Mouse (Mus musculus): ENCODE measurements at regions not wholly inside any gene's neighbourhood (a gene's known extent, or its start where the extent isn't known, plus 50 kb on each side); places are given as distances from the start of the nearest gene placed in this dataset.
A peak's percentile ranks its signal among the peaks of the same experiment; 100 is the strongest.

- H3K79me2 ChIP-seq (ENCODE audit: control insufficient read depth, insufficient read depth, low read length, poor library complexity): no peaks in the 10 kb centered on the region
- H3K36me3 ChIP-seq (ENCODE audit: control insufficient read depth in 1 of 2, insufficient read depth in 2 of 2, low read length in 2 of 2): no peaks in the 10 kb centered on the region
- no peaks in the 10 kb centered on the region for H3K9me3 ChIP-seq (replicated peaks; ENCODE audit: insufficient read depth, low read length)
- DNase-seq (ENCODE audit: low read depth, low spot score): no peak
- H3K27me3 ChIP-seq (ENCODE audit: control insufficient read depth in 1 of 2, insufficient read depth in 2 of 2, low read length in 2 of 2): no peaks in the 10 kb centered on the region
- TF ChIP-seq RCOR1 (IDR thresholded peaks at IDR 0.05; ENCODE audit: low read depth, low read length) (no peak), SIN3A (IDR thresholded peaks at IDR 0.05; ENCODE audit: low read length) (no peak), ZKSCAN1 (IDR thresholded peaks at IDR 0.05; ENCODE audit: low read depth, low read length) (no peak), MYC (IDR thresholded peaks at IDR 0.05; ENCODE audit: low read depth, low read length) (no peak), MAZ (IDR thresholded peaks at IDR 0.05; ENCODE audit: low read depth, low read length) (no peak), NRF1 (IDR thresholded peaks at IDR 0.05; ENCODE audit: insufficient read depth, low read depth, low read length, poor library complexity, severe bottlenecking) (no peak), TCF12 (IDR thresholded peaks at IDR 0.05; ENCODE audit: low read depth, low read length) (no peak), POLR2AphosphoS5 (IDR thresholded peaks at IDR 0.05; ENCODE audit: borderline replicate concordance, low read depth, low read length) (no peak), MXI1 (IDR thresholded peaks at IDR 0.05; ENCODE audit: low read depth, low read length) (no peak), JUND (IDR thresholded peaks at IDR 0.05; ENCODE audit: low read depth, low read length) (no peak)
- H3K4me3 ChIP-seq (ENCODE audit: control insufficient read depth in 1 of 2, insufficient read depth in 1 of 2, low read depth in 2 of 2, low read length in 2 of 2): no peak overlapping the region
- no peak overlapping the region for H3K9ac ChIP-seq (ENCODE audit: control insufficient read depth, low read depth, low read length, poor library complexity, severe bottlenecking)
- no peak overlapping the region for H3K27ac ChIP-seq (ENCODE audit: control insufficient read depth, low read depth, low read length)
- H3K4me1 ChIP-seq (ENCODE audit: control insufficient read depth in 1 of 2, insufficient read depth in 2 of 2, low read length in 2 of 2): no peaks in the 10 kb centered on the region
Measured at GRCm38 (mm10) chr4:153758323-153758722, 198.7 kb upstream of the A430005L14Rik start.

GRCm38 (mm10) chr4:153758781-153759180 lies 198.3 kb upstream of the A430005L14Rik start:
- no peaks in the 10 kb centered on the region for H3K27me3 ChIP-seq (ENCODE audit: control insufficient read depth in 1 of 2, insufficient read depth in 2 of 2, low read length in 2 of 2)
- no peak overlapping the region for H3K4me3 ChIP-seq (ENCODE audit: control insufficient read depth in 1 of 2, insufficient read depth in 1 of 2, low read depth in 2 of 2, low read length in 2 of 2)
- no peaks in the 10 kb centered on the region for H3K79me2 ChIP-seq (ENCODE audit: control insufficient read depth, insufficient read depth, low read length, poor library complexity)
- H3K27ac ChIP-seq (ENCODE audit: control insufficient read depth, low read depth, low read length): no peak overlapping the region
- H3K9ac ChIP-seq (ENCODE audit: control insufficient read depth, low read depth, low read length, poor library complexity, severe bottlenecking): no peak overlapping the region
- DNase-seq (ENCODE audit: low read depth, low spot score): no peak
- no peaks in the 10 kb centered on the region for H3K4me1 ChIP-seq (ENCODE audit: control insufficient read depth in 1 of 2, insufficient read depth in 2 of 2, low read length in 2 of 2)
- H3K9me3 ChIP-seq (replicated peaks; ENCODE audit: insufficient read depth, low read length): no peaks in the 10 kb centered on the region
- no peaks in the 10 kb centered on the region for H3K36me3 ChIP-seq (ENCODE audit: control insufficient read depth in 1 of 2, insufficient read depth in 2 of 2, low read length in 2 of 2)
- TF ChIP-seq RCOR1 (IDR thresholded peaks at IDR 0.05; ENCODE audit: low read depth, low read length): no peak

GRCm38 (mm10) chr4:153760934-153761333 lies 196.1 kb upstream of the A430005L14Rik start:
- Histone ChIP-seq H3K79me2 (ENCODE audit: control insufficient read depth, insufficient read depth, low read length, poor library complexity) (no peaks in the 10 kb centered on the region), H3K36me3 (ENCODE audit: control insufficient read depth in 1 of 2, insufficient read depth in 2 of 2, low read length in 2 of 2) (no peaks in the 10 kb centered on the region), H3K9me3 (replicated peaks; ENCODE audit: insufficient read depth, low read length) (no peaks in the 10 kb centered on the region), H3K9ac (ENCODE audit: control insufficient read depth, low read depth, low read length, poor library complexity, severe bottlenecking) (no peak overlapping the region), H3K4me1 (ENCODE audit: control insufficient read depth in 1 of 2, insufficient read depth in 2 of 2, low read length in 2 of 2) (no peaks in the 10 kb centered on the region), H3K27me3 (ENCODE audit: control insufficient read depth in 1 of 2, insufficient read depth in 2 of 2, low read length in 2 of 2) (no peaks in the 10 kb centered on the region), H3K27ac (ENCODE audit: control insufficient read depth, low read depth, low read length) (no peak overlapping the region), H3K4me3 (ENCODE audit: control insufficient read depth in 1 of 2, insufficient read depth in 1 of 2, low read depth in 2 of 2, low read length in 2 of 2) (no peak overlapping the region)
- TF ChIP-seq ZMIZ1 (IDR thresholded peaks at IDR 0.05; ENCODE audit: low read depth, low read length): no peak
- TF ChIP-seq E2F4 (IDR thresholded peaks at IDR 0.05; ENCODE audit: borderline replicate concordance, low read depth, low read length): no peak
- no peak for TF ChIP-seq ZNF384 (IDR thresholded peaks at IDR 0.05; ENCODE audit: low read depth, low read length)
- no peak for TF ChIP-seq GATA1 (IDR thresholded peaks at IDR 0.05; ENCODE audit: low read depth, low read length)
- TF ChIP-seq SMC3 (IDR thresholded peaks at IDR 0.05; ENCODE audit: low read depth, low read length): no peak
- no peak for TF ChIP-seq GABPA (IDR thresholded peaks at IDR 0.05; ENCODE audit: low read depth, low read length)
- no peak for TF ChIP-seq POLR2A (IDR thresholded peaks at IDR 0.05; ENCODE audit: control insufficient read depth in 1 of 2, insufficient read depth in 1 of 2, low read depth in 1 of 2, low read length in 2 of 2, poor library complexity in 1 of 2)
- TF ChIP-seq RCOR1 (IDR thresholded peaks at IDR 0.05; ENCODE audit: low read depth, low read length): no peak
- no peak for TF ChIP-seq MEF2A (IDR thresholded peaks at IDR 0.05; ENCODE audit: extremely low read depth, insufficient replicate concordance, low read depth, low read length, poor library complexity, severe bottlenecking)
- no peak for TF ChIP-seq CHD2 (IDR thresholded peaks at IDR 0.05; ENCODE audit: low read length)
- no peak for TF ChIP-seq UBTF (IDR thresholded peaks at IDR 0.05; ENCODE audit: borderline replicate concordance, insufficient read depth, low read depth, low read length)
- no peak for TF ChIP-seq HCFC1 (IDR thresholded peaks at IDR 0.05; ENCODE audit: low read depth, low read length)
- no peak for TF ChIP-seq USF1 (IDR thresholded peaks at IDR 0.05; ENCODE audit: low read depth, low read length)
- TF ChIP-seq MXI1 (IDR thresholded peaks at IDR 0.05; ENCODE audit: low read depth, low read length): no peak
- TF ChIP-seq MAFK (IDR thresholded peaks at IDR 0.05; ENCODE audit: borderline replicate concordance, low read depth, low read length): no peak
- DNase-seq (ENCODE audit: low read depth, low spot score): peak; percentile 2

All from MEL (cell line).